Mouse (Mus musculus): Measurements from ENCODE around the gene Lypd6.

Gene Lypd6

DNA sequence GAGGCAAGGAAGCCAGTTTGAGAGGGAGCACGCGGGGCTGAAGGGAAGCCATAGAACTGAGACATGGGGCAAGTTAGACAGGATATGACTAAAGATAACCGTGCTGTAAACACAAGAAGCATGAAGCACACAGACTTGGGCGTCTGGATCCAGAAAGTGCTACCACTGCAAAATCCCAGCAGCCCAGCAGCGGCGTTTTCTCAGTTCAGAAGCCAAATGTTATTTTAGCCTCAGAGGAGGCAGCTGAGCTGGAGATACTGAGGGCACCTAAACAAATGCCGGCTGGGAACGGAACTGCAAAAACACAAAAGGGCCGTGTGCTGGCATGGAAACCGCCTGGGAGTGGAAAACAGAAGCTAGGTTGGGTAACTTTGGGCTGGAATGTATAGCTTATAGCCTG, 43.9 kb downstream of the Lypd6 start:
- DNase-seq (ENCODE audit: low spot score in 2 of 2) = peak; percentile 27 to 38

DNA sequence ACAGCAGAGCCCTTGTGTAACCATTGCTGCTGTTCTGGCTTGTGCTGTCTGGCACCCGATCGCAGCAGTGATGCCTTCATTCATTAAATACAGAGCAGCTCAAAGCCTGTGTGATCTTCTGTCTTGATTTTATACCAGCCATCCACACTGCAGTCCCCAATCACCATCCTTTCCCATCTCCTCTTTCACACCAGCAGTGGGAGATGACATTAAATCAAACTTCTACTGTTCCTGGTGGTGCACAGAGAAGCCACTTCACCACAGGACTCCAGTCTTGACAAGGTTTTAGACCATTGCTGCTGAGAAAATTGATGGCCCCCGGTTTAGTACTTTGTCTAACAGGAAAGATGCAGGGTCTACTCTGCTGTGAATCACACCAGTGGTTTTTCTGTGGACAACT, 44.9 kb downstream of the Lypd6 start:
- no peak for DNase-seq (ENCODE audit: low spot score in 2 of 2)

GRCm38 (mm10) chr2:50111609-50112008, 45.4 kb downstream of the Lypd6 start:
- no peak for DNase-seq (ENCODE audit: low spot score in 2 of 2)

- DNase-seq (ENCODE audit: low spot score in 2 of 2) = no peak
Observed at GRCm38 (mm10) chr2:50112427-50112826, 46.2 kb downstream of the Lypd6 start.

- DNase-seq (ENCODE audit: low spot score in 2 of 2) = no peak
Observed at GRCm38 (mm10) chr2:50119101-50119500, 52.9 kb downstream of the Lypd6 start.

DNA sequence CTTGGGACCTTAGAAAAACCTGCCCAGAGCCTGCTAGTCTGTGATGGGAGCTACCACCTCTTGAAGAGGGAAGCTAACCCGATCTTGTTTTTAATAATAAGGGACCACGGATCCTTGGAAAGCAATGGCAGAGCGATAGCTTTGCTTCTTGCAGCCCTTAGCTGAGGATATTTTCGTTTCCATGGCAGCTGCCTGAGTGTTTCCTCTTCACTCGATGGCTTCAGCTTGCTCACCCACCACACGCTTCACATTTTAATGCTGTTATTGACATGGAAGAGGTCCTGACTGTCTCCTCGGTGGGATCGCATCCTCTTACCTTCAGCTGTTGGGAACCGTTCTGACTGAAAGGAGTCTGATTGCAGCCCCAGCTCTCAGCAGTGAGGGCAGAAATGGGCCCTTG, 54.6 kb downstream of the Lypd6 start:
- peak in 1 of 2 experiments; percentile 7 for DNase-seq (ENCODE audit: low spot score in 2 of 2)

DNA sequence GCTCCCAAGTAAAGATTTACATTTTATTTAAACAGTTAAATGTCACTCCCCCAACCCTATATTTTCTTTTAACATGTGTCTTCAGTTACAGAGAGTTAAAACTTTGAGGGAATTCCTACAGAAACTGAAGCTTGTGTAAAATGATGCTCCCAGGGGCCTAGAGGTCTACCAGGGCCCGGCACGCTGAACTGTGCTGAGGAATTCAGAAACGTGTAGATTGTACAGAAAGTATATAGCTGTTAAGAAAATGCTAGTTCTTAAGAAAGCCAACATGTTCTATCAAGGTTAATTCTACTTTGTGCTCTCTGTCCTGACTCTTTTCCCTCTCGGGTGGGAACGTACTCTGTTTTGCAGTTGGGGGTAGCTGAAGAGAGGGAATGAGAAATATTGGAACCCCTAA, 57.1 kb downstream of the Lypd6 start:
- no peak for DNase-seq (ENCODE audit: low spot score in 2 of 2)

DNA sequence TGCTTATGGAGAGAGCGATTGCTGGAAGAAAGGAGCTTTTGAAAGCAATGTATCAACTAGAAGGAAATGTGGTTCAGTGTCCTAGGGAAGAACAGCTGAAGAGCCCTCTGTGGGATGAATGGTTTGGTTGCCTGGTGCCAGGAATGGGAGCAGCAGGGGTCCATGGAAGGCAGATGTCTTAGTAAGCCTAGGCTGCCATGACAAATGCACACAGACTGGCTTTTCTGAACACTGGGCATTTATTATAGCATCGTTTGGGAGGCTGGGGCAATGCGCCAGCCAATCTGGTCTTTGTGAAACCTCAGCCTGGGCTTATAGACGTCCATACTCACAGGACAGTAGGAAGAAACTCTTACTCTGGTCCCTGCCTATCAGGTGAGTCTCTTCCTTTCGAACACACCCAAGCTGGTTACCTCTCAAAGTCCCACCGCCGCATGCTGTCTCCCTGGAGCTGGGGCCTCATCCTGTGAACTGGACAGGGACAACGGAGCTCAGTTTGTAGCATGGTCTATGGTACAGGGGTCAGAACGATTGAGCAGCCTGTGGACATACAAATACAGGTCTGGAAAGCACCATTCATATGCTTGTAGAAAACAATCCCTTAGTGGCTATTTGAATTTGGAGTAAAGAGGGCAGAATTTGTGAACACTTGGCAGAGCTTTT, 61.4 kb downstream of the Lypd6 start:
- DNase-seq (ENCODE audit: low spot score in 2 of 2) = no peak

- no peak for DNase-seq (ENCODE audit: low spot score in 2 of 2)
Observed at GRCm38 (mm10) chr2:50128322-50129277, 62.4 kb downstream of the Lypd6 start.

DNA sequence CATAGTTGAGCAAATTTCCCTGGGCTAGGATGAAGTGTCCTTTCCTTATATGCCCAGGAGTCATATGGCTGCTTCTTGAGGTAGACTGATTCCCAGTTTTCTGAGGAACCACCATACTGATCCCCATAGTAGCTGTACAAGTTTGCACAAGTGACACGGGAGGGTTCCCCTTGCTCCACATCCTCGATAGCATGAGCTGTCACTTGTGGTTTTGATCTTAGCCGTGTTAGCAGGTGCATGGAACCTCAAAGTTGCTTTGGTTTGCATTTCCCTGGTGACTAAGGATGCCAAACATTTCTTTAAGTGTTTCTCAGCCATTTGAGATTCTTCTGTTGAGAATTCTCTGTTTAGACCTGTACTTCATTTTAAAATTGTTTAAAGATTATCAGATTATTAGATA, 64.4 kb downstream of the Lypd6 start:
- DNase-seq (ENCODE audit: low spot score in 2 of 2) = no peak

GRCm38 (mm10) chr2:50143672-50144071, 77.4 kb downstream of the Lypd6 start:
- no peak for DNase-seq (ENCODE audit: low spot score in 2 of 2)

- DNase-seq (ENCODE audit: low spot score in 2 of 2) = no peak
Observed at GRCm38 (mm10) chr2:50147308-50147707, 81.1 kb downstream of the Lypd6 start.

- DNase-seq (ENCODE audit: low spot score in 2 of 2) = no peak
Observed at GRCm38 (mm10) chr2:50149257-50150202, 83.3 kb downstream of the Lypd6 start.

DNA sequence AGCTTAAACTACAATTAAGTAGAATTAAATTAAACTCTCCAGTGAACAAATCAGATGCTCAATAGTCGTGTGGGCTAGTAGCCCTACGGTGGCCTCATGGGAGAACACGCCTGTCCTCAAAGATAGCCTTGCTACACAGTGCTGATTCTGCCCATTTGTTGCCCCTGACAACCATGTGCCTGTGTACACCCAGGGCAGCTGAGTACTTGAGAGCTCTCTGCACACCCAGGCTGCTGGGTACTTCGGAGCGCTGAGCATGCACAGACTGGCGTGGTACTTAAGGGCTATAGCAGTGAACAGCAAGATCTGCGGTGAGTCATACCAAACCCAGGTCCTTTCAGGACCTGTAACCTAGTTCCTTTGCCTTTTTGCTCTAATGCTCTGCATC, 84.0 kb downstream of the Lypd6 start:
- DNase-seq (ENCODE audit: low spot score in 2 of 2) = no peak

DNA sequence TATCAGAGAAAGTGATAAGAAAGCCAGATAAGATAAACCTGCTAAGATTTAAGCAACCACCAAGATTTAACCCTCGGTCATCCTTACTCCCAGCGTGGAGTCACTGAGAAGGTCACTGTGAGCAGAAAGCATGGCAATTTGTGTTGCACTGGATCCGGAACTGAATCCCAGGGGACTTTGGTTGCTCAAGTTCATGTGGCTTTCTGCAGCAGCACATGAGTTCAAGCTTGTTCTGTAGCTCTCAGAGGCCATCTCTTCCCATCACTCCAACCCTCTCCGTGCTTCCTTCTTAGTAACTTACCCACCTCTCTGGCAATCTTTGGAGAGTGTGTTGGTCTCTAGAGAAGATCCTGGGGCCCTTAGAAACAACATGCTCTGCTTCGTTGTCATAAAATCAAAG, 84.6 kb downstream of the Lypd6 start:
- no peak for DNase-seq (ENCODE audit: low spot score in 2 of 2)

GRCm38 (mm10) chr2:50151401-50151800, 85.2 kb downstream of the Lypd6 start:
- no peak for DNase-seq (ENCODE audit: low spot score in 2 of 2)

- no peak for DNase-seq (ENCODE audit: low spot score in 2 of 2)
Observed at GRCm38 (mm10) chr2:50151879-50152278, 85.7 kb downstream of the Lypd6 start.

GRCm38 (mm10) chr2:50156009-50156408, 89.8 kb downstream of the Lypd6 start:
- DNase-seq (ENCODE audit: low spot score in 2 of 2) = no peak

DNA sequence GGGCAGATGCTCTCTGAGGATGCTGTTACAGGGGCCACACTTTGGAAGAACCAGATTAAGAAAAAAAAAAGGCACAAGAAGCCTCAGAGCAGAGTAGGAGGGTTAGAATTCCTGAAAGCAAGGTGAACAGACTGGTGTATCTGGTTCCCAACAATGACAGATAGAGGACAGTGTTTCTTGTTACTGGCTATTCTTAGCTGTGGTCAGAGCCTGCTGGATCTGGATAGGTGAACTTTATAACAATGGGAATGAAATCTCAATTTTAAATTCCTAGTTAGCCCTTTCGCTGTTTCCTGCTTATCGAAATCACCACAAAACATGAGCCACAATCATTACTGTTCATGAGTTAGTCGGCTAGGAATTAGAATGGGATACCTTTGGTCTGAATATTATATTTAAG, 93.8 kb downstream of the Lypd6 start:
- no peak for DNase-seq (ENCODE audit: low spot score in 2 of 2)

GRCm38 (mm10) chr2:50163608-50164007, 97.4 kb downstream of the Lypd6 start:
- DNase-seq (ENCODE audit: low spot score in 2 of 2) = no peak

DNA sequence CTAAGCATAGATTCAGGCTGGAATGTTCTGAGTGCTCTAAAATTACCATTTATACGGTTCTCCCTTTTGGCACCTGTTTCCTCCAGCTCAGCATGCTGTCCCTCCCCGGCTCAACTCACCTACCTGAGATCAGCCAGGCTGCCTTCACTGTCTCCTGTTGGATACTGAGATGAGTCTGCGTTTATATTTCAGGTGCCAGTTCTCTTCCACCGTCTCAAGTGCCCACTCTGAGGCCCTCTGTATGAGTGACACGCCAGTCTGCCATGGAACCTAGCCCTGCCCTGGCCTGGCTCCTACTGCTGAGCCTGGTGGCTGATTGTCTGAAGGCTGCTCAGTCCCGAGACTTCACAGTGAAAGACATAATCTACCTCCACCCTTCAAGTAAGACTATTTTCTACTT, 99.0 kb downstream of the Lypd6 start:
- no peak for DNase-seq (ENCODE audit: low spot score in 2 of 2)

DNA sequence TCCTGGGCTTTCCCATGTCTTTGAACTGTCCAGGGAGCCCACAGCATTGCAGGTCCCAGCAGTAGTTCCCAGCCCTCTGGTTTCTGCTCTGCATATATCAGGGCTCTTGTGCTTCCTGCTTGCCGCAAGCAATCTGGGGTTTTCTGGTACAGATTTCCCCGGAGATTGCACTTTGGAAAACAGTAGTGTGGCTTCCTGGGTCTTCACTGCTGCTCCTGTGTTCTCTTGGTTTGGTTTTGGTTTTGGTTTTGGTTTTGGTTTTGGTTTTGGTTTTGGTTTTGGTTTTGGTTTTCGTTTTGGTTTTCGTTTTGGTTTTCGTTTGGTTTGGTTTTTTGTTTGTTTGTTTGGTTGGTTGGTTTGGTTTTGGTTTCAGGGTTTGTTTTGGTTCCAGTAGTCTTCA, 99.9 kb downstream of the Lypd6 start:
- no peak for DNase-seq (ENCODE audit: low spot score in 2 of 2)

Measured in right cerebral cortex, adult 2 months (tissue).